Mouse (Mus musculus) erythroblast, embryonic 14.5 days (primary cell): ENCODE results near the gene Olfr994. TPM values are rescaled to one million over a fixed set of nuclear protein-coding genes. Genes with fewer than 3 reads are reported as not detected.

Experiments
- H3K27me3 ChIP-seq: 2 replicates; pipeline ENCODE4 v1.6.1; 2012; ENCODE audit warnings: inconsistent platforms; ENCODE audit not compliant: control insufficient read depth
- H3K36me3 ChIP-seq: 2 replicates; pipeline ENCODE4 v1.6.1; 2012; ENCODE audit warnings: mild to moderate bottlenecking, inconsistent platforms; ENCODE audit not compliant: control insufficient read depth
- H3K4me1 ChIP-seq: 2 replicates; pipeline ENCODE4 v1.6.1; 2012; ENCODE audit warnings: inconsistent platforms; ENCODE audit not compliant: control insufficient read depth
- H3K4me3 ChIP-seq: replicated peaks from 2 replicates; pipeline ENCODE3; 2012; ENCODE audit warnings: moderate library complexity, mild to moderate bottlenecking, inconsistent platforms
- H3K9me3 ChIP-seq: 2 replicates; pipeline ENCODE4 v1.6.1; 2012; ENCODE audit warnings: low read length, inconsistent platforms, mixed read lengths; ENCODE audit not compliant: control insufficient read depth
- GATA1 ChIP-seq: IDR thresholded peaks from 2 replicates; pipeline ENCODE4 v1.6.1; 2012; ENCODE audit warnings: low read length, inconsistent platforms, mixed read lengths
- TAL1 ChIP-seq: IDR thresholded peaks from 3 replicates; pipeline ENCODE4 v1.6.1; 2012; ENCODE audit warnings: low read length, inconsistent platforms, mixed read lengths
- polyA plus RNA-seq: library from polyadenylated mRNA; stranded (reverse); fragments of >175 nt; gene quantifications from 2 replicates; pipeline ENCODE4 v1.2.3, GENCODE M21; 2012

The Olfr994 gene
- polyA plus RNA-seq, result not detected in 2 replicates

DNA sequence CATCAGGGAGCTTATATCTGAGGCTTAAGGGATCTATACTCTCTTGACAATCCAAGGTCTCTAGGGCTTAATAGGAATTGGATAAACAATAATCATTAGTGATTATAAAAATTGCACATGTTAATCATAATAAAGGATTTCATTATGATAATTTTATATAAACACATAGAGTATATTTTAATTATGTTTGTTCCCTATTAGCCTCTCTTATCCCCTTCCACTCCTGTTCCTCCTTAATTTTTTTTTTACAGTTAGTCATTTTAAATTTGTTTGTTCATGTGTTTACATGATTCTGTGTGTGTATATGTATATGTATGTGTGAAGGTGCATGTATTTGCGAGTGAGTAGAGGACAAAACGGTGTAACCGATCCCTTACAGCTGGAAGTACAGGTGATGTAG lies at the start of gene Olfr994:
Gene Olfr994, minus strand, starts transcription at position 101 of the 400 bp plus-strand sequence.
- TF ChIP-seq TAL1 (no peak), GATA1 (no peak)
- no peak within 1 kb of the TSS for H3K4me3 ChIP-seq
- no peaks in the 10 kb centered on the region for H3K4me1 ChIP-seq
- H3K36me3 ChIP-seq, result no peaks in the 10 kb centered on the region
- no peaks in the 10 kb centered on the region for H3K9me3 ChIP-seq
- H3K27me3 ChIP-seq, result no peaks in the 10 kb centered on the region

DNA sequence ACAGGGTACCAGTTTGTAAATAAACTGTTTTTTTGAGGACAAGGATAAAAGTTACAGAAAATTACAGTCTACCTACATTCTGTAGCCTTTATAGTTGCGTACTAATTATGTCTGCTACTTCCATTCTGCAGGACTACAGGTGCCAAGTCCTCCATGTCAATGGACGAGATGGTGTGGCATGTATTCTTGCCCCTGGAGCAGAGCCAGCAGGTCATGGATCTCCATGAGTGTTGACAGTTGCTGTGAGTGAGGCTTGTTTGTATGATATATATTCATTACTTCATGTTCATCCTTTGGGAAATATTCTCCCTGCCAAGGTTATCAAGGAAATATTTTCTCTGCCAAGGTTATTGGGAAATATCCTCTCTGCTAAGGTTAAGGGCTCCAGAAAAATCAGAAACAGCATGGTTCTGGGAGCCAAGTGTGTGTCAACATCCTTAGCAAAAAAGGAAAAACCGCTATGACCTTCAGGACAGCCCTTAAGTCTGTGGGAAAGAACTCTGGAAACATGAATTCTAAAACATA lies 30.6 kb upstream of the Olfr994 start:
- H3K36me3 ChIP-seq, result no peaks in the 10 kb centered on the region

GRCm38 (mm10) chr2:85443539-85443938 lies 7.3 kb upstream of the Olfr994 start, which contains the start of gene Olfr995:
TSS of gene Olfr995 (minus strand) at chr2:85443639.
- TF ChIP-seq TAL1, result no peak
- Histone ChIP-seq H3K4me1 (no peaks in the 10 kb centered on the region), H3K4me3 (no peak within 1 kb of the TSS), H3K36me3 (no peaks in the 10 kb centered on the region), H3K27me3 (no peaks in the 10 kb centered on the region), H3K9me3 (no peaks in the 10 kb centered on the region)

More for the DNA sequence above, 30.6 kb upstream of the Olfr994 start:
- H3K27me3 ChIP-seq, result no peaks in the 10 kb centered on the region
- H3K4me1 ChIP-seq, result no peaks in the 10 kb centered on the region
- no peaks in the 10 kb centered on the region; the same call in 1 of the 2 replicates for H3K9me3 ChIP-seq
- H3K4me3 ChIP-seq, result no peak overlapping the region
- TF ChIP-seq GATA1, result no peak
- TF ChIP-seq TAL1, result no peak

GRCm38 (mm10) chr2:85442546-85442945 lies 6.3 kb upstream of the Olfr994 start:
- Histone ChIP-seq H3K4me1 (no peaks in the 10 kb centered on the region), H3K36me3 (no peaks in the 10 kb centered on the region), H3K4me3 (no peak overlapping the region), H3K9me3 (no peaks in the 10 kb centered on the region), H3K27me3 (no peaks in the 10 kb centered on the region)
- TF ChIP-seq TAL1, result no peak
- TF ChIP-seq GATA1, result no peak

- Histone ChIP-seq H3K9me3 (peaks cover under 1% of the 10 kb centered on the region; the same call in 1 of the 2 replicates), H3K36me3 (no peaks in the 10 kb centered on the region), H3K27me3 (no peaks in the 10 kb centered on the region), H3K4me1 (no peaks in the 10 kb centered on the region), H3K4me3 (no peak overlapping the region)
- TF ChIP-seq TAL1 (no peak), GATA1 (no peak)
Observed at GRCm38 (mm10) chr2:85425893-85426292, 10.4 kb downstream of the Olfr994 start.

DNA sequence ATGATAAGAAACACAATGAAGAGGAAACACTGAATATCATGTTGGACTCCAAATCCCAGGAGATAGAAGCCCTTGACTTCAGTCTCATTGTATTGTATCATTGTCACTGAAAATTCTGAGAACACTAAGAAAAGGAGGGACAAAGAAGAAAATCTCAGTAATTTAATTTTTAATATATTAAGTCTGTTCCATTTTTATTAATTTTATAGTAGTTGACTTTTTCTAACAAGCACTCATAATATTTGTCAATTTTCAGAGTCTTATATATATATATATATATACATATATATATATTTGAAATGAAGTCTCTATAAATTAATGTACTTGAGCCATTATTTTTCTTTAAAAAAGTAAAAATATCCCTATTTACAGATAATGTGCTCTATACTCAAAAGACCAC lies 21.5 kb downstream of the Olfr994 start, which contains the start of gene Olfr993:
Gene Olfr993, minus strand, starts transcription at position 101 of the 400 bp plus-strand sequence.
- Histone ChIP-seq H3K36me3 (no peaks in the 10 kb centered on the region), H3K4me1 (no peaks in the 10 kb centered on the region), H3K9me3 (no peaks in the 10 kb centered on the region), H3K27me3 (no peaks in the 10 kb centered on the region), H3K4me3 (no peak within 1 kb of the TSS)
- TF ChIP-seq TAL1 (no peak), GATA1 (no peak)

DNA sequence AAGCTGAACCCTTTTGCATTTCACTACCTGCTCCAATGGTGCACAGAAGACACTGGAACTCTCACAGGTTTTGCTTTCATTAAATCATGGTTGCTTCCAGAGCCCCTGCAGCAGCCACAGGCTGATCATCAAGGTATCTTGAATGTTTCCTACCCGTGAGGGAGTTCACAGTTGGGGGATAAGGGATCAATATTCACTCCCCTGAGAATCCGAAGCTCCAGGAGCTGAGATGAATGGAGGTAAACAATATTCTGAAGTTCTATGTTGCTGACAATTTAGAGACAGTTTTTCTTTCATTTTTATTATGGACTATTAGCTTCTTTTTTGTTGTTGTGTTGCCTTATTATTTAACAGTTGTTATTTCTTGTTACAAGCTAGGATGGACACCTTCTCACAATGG lies 26.9 kb downstream of the Olfr994 start, which contains the start of gene Olfr992:
Gene Olfr992, minus strand, starts transcription at position 101 of the 400 bp plus-strand sequence.
- H3K9me3 ChIP-seq, result no peaks in the 10 kb centered on the region
- no peak within 1 kb of the TSS for H3K4me3 ChIP-seq
- no peaks in the 10 kb centered on the region for H3K27me3 ChIP-seq
- TF ChIP-seq TAL1, result no peak
- TF ChIP-seq GATA1, result no peak
- H3K36me3 ChIP-seq, result no peaks in the 10 kb centered on the region
- no peaks in the 10 kb centered on the region for H3K4me1 ChIP-seq

Other genes starting within 250 kb of the Olfr994 start
- gene Lrrc55, start 239.3 kb downstream of the Olfr994 start, polyA plus RNA-seq, result 0.02 TPM in 1 of 2 replicates, not detected in the other
- not detected in 2 replicates for gene Olfr987, start 97.1 kb downstream of the Olfr994 start, polyA plus RNA-seq
- not detected in 2 replicates for gene Olfr988, start 73.2 kb downstream of the Olfr994 start, polyA plus RNA-seq
- gene Olfr992, start 27.0 kb downstream of the Olfr994 start, polyA plus RNA-seq, result not detected in 2 replicates
- not detected in 2 replicates for gene Olfr993, start 21.6 kb downstream of the Olfr994 start, polyA plus RNA-seq
- not detected in 2 replicates for gene Olfr995, start 7.2 kb upstream of the Olfr994 start, polyA plus RNA-seq
- gene 4833423E24Rik, start 82.6 kb upstream of the Olfr994 start, polyA plus RNA-seq, result not detected in 2 replicates
- not detected in 2 replicates for gene Olfr996, start 142.8 kb upstream of the Olfr994 start, polyA plus RNA-seq
- not detected in 2 replicates for gene Olfr998, start 152.5 kb upstream of the Olfr994 start, polyA plus RNA-seq
- not detected in 2 replicates for gene Olfr1000, start 175.5 kb upstream of the Olfr994 start, polyA plus RNA-seq
- not detected in 2 replicates for gene Olfr1002, start 214.3 kb upstream of the Olfr994 start, polyA plus RNA-seq
- gene Olfr154, start 228.0 kb upstream of the Olfr994 start, polyA plus RNA-seq, result not detected in 2 replicates
- not detected in 2 replicates for gene Olfr1006, start 242.3 kb upstream of the Olfr994 start, polyA plus RNA-seq